Mouse (Mus musculus) liver, adult 2 months (tissue): ENCODE results near the gene Gm3476.
"Not testable (repeated sequence)": the region's sequence is repeated elsewhere in the genome, so short reads cannot be mapped to it uniquely, and the experiment has no call there.

ENCODE experiments used
- CTCF ChIP-seq: fragments of 200-500 bp; IDR thresholded peaks from 2 replicates; pipeline ENCODE4 v1.5.1; 2011; ENCODE audit warnings: low read depth, low read length, control low read depth
- POLR2A ChIP-seq: fragments of 200-500 bp; IDR thresholded peaks from 2 replicates; pipeline ENCODE4 v1.6.1; 2011; ENCODE audit warnings: low read length, control low read depth; ENCODE audit not compliant: insufficient read depth; ENCODE audit errors: extremely low read depth

- TF ChIP-seq POLR2A, CTCF: not testable (repeated sequence)
Observed at GRCm38 (mm10) chr14:6161085-6161484, 35.5 kb upstream of the Gm3476 start.
